Mouse (Mus musculus): ENCODE results near the gene Krtcap2. TPM values are rescaled to one million over a fixed set of nuclear protein-coding genes. Genes with fewer than 3 reads are reported as not detected.
A peak's percentile ranks its signal among the peaks of the same experiment; 100 is the strongest.

Gene Krtcap2
- polyA plus RNA-seq, 1 experiment from 2014 or later: 155 TPM

DNA sequence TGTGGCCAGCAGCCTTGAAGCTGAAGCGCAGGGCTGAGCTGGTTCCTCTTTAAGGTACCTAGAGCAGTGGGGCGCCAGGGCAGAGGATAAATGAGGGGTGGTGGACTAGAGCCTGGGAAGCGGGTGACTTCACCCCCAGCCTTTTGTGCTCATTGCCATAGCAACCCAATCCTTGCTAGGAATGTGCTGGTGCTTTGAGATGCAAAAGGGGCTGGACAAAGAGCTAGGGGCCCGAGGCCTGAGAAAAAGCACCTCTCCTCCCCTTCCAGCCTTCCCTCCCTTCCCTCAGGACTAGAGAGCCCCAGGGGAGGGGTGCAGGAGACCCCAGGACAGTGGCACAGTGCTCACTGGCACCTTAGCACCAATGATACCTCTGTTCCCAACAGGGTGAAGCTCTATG lies 19.8 kb upstream of the Krtcap2 start:
- Histone ChIP-seq H3K27ac (no peak overlapping the region), H3K9ac (no peak overlapping the region), H3K27me3 (peaks cover 86% of the 10 kb centered on the region), H3K9me3 (replicated peaks) (no peaks in the 10 kb centered on the region), H3K4me3 (replicated peaks) (no peak overlapping the region), H3K4me1 (replicated peaks) (peaks cover 27% of the 10 kb centered on the region), H3K36me3 (no peaks in the 10 kb centered on the region), H3K4me2 (no peak overlapping the region)
- WGBS (ENCODE audit: insufficient replicate concordance): 31% methylated on average over 4 of the region's 4 CpGs
- ATAC-seq (ENCODE audit: low read depth) (no peak), DNase-seq (no peak)

DNA sequence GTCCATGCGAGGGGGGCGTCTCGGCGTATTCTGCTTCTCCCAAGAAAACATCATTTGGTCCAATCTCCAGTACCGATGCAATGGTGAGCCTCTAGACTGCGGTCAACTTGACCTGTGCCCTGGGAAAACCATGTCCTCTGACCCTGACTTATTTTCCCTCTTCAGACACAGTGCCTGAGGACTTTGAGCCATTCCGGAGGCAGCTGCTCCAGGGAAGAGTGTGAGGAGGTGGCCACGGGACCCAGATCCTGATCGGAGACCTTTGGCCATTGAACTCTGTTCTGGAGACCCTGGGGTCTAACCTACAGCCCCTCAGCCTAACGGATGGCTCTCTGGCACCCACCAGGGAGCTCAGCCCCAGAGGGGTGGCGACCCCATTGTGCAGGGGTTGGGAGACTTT lies 19.4 kb upstream of the Krtcap2 start:
- H3K9ac ChIP-seq: no peak overlapping the region
- peaks cover 86% of the 10 kb centered on the region for H3K27me3 ChIP-seq
- H3K4me3 ChIP-seq (replicated peaks): no peak overlapping the region
- no peaks in the 10 kb centered on the region for H3K9me3 ChIP-seq (replicated peaks)
- DNase-seq (no peak), ATAC-seq (ENCODE audit: low read depth) (no peak)
- no peaks in the 10 kb centered on the region for H3K36me3 ChIP-seq
- 51% methylated on average over 11 of the region's 11 CpGs for WGBS (ENCODE audit: insufficient replicate concordance)
- no peak overlapping the region for H3K27ac ChIP-seq
- peaks cover 27% of the 10 kb centered on the region for H3K4me1 ChIP-seq (replicated peaks)
- H3K4me2 ChIP-seq: no peak overlapping the region

DNA sequence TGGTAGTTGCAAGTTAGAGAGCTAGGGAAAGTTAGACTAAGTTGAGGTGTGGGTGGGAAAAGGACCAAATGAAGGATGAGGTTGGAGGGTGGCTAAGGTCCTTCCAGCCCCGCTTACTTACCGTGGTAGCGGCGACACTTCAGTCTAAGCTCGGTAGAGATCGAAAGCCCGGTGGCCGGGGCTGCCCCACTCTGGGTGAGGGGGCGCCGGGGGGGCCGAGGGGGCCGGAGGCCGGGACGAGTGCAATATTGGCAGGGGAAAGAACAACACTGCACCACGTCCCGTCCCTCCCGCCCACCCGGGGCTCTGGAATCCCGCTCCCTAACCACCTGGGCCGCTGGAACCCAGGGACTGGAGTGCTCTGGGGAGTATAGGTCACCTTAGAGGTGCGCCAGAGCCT lies 18.9 kb upstream of the Krtcap2 start, which contains the start of gene Mtx1:
Gene Mtx1, minus strand, starts transcription at position 189 of the 400 bp plus-strand sequence.
- no peaks in the 10 kb centered on the region for H3K9me3 ChIP-seq (replicated peaks)
- WGBS (ENCODE audit: insufficient replicate concordance): 11% methylated on average over 21 of the region's 21 CpGs
- peak within 1 kb of the TSS; percentile 51 for H3K4me3 ChIP-seq (replicated peaks)
- no peaks in the 10 kb centered on the region for H3K36me3 ChIP-seq
- peak within 1 kb of the TSS; percentile 61 for H3K4me2 ChIP-seq
- H3K4me1 ChIP-seq (replicated peaks): peaks cover 27% of the 10 kb centered on the region
- DNase-seq (no peak), ATAC-seq (ENCODE audit: low read depth) (no peak)
- peak within 1 kb of the TSS; percentile 26; the same call in 1 of the 2 replicates for H3K9ac ChIP-seq
- H3K27ac ChIP-seq: no peak within 1 kb of the TSS
- peaks cover 89% of the 10 kb centered on the region for H3K27me3 ChIP-seq

DNA sequence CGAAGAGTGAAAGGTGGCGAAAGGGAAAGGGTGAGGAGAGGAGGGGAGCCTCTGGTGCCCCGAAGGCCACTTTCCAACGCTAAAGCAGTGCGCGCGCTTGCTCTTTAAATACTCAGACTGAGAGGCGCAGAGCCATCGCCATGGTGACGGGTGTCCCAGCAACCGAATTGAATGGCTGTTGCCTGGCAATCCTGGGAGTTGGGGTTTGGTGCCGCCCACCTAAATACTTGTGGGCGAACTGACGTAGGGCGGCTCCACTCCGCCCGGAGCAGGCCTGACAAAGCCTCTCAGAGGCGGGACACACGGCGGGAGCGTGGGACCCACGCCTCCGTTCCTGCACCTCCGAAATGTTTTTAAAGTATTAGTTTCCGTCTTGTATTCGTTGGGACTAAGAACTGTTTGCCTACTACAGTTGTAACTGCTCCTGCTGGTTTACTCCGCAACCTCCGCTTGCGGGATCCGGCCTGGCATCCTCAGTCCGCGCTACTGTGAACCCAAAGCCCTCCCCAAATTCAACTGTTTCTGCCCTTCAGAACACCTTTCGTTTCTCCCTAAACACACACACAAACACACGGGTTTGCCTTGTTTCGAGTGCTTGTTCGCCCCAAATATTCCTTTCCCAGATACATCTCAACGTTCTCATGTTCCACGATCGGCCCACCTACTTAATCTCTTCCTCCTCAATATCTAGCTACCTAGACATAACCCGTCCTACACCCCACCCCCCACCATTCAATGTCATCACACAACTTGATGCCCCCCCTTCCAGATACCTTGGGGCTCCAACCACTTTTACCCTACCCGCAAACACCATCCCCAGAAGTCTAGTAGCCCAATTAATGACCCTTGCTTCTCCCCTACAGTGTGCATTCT lies 18.2 kb upstream of the Krtcap2 start:
- ATAC-seq (ENCODE audit: low read depth) (peak; percentile 45; the same call in 1 of the 2 replicates), DNase-seq (peak; percentile 37)
- Histone ChIP-seq H3K4me1 (replicated peaks) (peaks cover 27% of the 10 kb centered on the region), H3K27me3 (peaks cover 91% of the 10 kb centered on the region), H3K36me3 (no peaks in the 10 kb centered on the region), H3K9me3 (replicated peaks) (no peaks in the 10 kb centered on the region), H3K4me2 (peak overlapping the region; percentile 61), H3K27ac (no peak overlapping the region), H3K4me3 (replicated peaks) (peak overlapping the region; percentile 51), H3K9ac (peak overlapping the region; percentile 26; the same call in 1 of the 2 replicates)
- 7% methylated on average over 41 of the region's 41 CpGs for WGBS (ENCODE audit: insufficient replicate concordance)

DNA sequence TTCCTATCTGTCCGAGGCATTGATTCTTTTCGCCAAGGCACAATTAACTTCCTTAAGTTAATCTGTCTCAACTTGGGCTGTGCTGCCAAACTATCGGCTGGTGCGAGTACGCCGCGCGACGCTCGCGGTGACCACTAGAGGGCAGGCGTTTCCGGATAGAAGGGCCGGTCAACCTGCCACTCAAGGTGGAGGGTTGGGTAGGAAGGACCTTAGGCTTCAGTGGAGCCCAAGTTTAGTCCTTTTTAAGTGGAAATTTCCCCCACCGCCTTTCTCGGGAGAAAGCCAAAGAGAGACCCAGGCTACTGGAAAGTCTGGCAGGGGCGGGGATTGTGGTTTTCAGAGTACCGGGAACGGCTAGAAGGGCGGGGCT lies 17.6 kb upstream of the Krtcap2 start:
- WGBS (ENCODE audit: insufficient replicate concordance): 0% methylated on average over 20 of the region's 20 CpGs
- Histone ChIP-seq H3K4me2 (peak overlapping the region; percentile 61), H3K27ac (no peak overlapping the region), H3K4me3 (replicated peaks) (peak overlapping the region; percentile 51), H3K27me3 (peaks cover 88% of the 10 kb centered on the region), H3K36me3 (no peaks in the 10 kb centered on the region), H3K9ac (0 out of 2 replicates have a peak overlapping the region, but pooled peaks have one; percentile 26), H3K9me3 (replicated peaks) (no peaks in the 10 kb centered on the region), H3K4me1 (replicated peaks) (peaks cover 27% of the 10 kb centered on the region)
- peak; percentile 75 for DNase-seq
- peak; percentile 49 for ATAC-seq (ENCODE audit: low read depth)

DNA sequence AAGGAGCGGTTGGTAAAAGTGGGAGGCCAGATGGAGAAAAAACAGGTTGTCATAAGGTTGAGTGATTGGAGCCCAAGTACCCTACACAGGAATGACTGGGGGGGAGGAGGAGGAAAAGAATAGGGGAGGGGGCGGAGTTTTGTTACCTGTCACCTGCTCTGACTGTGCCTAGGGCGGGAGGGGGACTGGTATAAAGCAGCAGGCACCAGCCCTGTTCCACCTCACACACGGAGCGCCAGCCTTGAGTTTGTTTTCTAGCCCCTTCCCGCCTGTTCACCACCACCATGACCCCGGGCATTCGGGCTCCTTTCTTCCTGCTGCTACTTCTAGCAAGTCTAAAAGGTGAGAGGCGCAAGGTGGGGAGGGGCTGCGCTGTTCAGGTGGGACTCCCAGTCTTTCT lies 16.9 kb upstream of the Krtcap2 start, which contains the start of gene Muc1:
Gene Muc1, plus strand, starts transcription at position 222 of the 400 bp plus-strand sequence.
- H3K9me3 ChIP-seq (replicated peaks): no peaks in the 10 kb centered on the region
- H3K36me3 ChIP-seq: no peaks in the 10 kb centered on the region
- DNase-seq: no peak
- WGBS (ENCODE audit: insufficient replicate concordance): 36% methylated on average over 10 of the region's 10 CpGs
- no peak for ATAC-seq (ENCODE audit: low read depth)
- H3K4me2 ChIP-seq: peak within 1 kb of the TSS; percentile 61
- no peak within 1 kb of the TSS for H3K27ac ChIP-seq
- 0 out of 2 replicates have a peak within 1 kb of the TSS, but pooled peaks have one; percentile 26 for H3K9ac ChIP-seq
- peaks cover 81% of the 10 kb centered on the region for H3K27me3 ChIP-seq
- H3K4me1 ChIP-seq (replicated peaks): peaks cover 32% of the 10 kb centered on the region
- peak within 1 kb of the TSS; percentile 51 for H3K4me3 ChIP-seq (replicated peaks)

DNA sequence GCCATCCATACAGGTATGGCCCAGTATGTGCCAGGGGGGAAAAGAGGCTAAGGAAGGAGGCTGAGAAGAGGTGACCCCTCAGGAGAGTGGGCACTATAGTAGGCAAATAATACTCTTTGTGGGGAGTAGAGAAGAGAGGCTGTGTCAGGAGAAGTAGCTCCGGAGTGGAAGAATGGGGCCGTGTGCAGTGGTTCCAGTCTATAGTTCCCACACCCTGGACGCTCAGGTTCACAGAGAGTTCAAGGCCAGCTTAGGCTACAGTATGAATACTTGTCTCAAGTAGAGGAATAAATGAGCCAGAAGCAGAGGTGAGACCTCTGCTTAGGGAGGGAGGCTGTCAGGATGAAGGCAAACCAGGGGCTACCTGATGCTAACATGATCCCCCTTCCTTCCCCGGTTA lies 16.5 kb upstream of the Krtcap2 start:
- Histone ChIP-seq H3K9me3 (replicated peaks) (no peaks in the 10 kb centered on the region), H3K4me1 (replicated peaks) (peaks cover 33% of the 10 kb centered on the region), H3K36me3 (no peaks in the 10 kb centered on the region), H3K4me2 (no peak overlapping the region), H3K9ac (no peak overlapping the region), H3K27ac (no peak overlapping the region), H3K4me3 (replicated peaks) (no peak overlapping the region), H3K27me3 (peaks cover 77% of the 10 kb centered on the region)
- ATAC-seq (ENCODE audit: low read depth) (no peak), DNase-seq (no peak)
- WGBS (ENCODE audit: insufficient replicate concordance): 74% methylated on average over 4 of the region's 4 CpGs

DNA sequence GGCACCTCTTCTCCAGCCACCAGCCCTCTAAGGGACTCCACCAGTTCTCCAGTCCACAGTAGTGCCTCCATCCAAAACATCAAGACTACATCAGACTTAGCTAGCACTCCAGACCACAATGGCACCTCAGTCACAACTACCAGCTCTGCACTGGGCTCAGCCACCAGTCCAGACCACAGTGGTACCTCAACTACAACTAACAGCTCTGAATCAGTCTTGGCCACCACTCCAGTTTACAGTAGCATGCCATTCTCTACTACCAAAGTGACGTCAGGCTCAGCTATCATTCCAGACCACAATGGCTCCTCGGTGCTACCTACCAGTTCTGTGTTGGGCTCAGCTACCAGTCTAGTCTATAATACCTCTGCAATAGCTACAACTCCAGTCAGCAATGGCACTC lies 15.2 kb upstream of the Krtcap2 start:
- no peaks in the 10 kb centered on the region for H3K36me3 ChIP-seq
- DNase-seq: no peak
- H3K9me3 ChIP-seq (replicated peaks): no peaks in the 10 kb centered on the region
- ATAC-seq (ENCODE audit: low read depth): no peak
- no peak overlapping the region for H3K4me3 ChIP-seq (replicated peaks)
- H3K9ac ChIP-seq: no peak overlapping the region
- H3K4me2 ChIP-seq: no peak overlapping the region
- H3K27ac ChIP-seq: no peak overlapping the region
- peaks cover 33% of the 10 kb centered on the region for H3K4me1 ChIP-seq (replicated peaks)
- peaks cover 68% of the 10 kb centered on the region for H3K27me3 ChIP-seq
- WGBS (ENCODE audit: insufficient replicate concordance): 48% methylated on average over 2 of the region's 2 CpGs

DNA sequence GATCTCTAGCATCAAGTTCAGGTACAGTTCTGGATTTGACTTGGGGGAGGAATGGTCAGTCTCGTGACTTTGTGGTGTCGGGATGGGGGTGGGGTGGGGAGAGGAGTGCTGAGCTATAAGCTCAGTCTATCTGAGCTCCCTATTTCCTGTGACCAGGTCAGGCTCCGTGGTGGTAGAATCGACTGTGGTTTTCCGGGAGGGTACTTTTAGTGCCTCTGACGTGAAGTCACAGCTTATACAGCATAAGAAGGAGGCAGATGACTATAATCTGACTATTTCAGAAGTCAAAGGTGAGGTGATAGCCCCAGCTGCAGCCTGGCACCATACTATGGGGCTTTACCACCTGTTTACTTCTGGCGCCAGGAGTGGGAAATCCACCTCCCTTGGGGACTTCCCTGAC lies 14.4 kb upstream of the Krtcap2 start:
- no peak overlapping the region for H3K27ac ChIP-seq

DNA sequence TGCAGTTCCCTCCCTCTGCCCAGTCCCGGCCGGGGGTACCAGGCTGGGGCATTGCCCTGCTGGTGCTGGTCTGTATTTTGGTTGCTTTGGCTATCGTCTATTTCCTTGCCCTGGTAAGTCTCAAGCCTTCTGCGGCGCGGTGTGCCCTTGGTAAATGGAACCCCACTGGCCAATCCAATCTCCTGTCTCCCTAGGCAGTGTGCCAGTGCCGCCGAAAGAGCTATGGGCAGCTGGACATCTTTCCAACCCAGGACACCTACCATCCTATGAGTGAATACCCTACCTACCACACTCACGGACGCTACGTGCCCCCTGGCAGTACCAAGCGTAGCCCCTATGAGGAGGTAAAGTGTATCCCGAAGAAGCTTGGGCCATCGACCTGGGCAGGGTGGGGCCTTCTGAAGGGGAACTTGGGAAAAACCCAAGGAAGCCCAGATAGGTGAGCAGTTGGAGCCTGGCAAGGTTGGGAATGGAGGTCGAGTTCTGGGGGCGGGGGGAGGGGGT lies 13.9 kb upstream of the Krtcap2 start:
- no peaks in the 10 kb centered on the region for H3K36me3 ChIP-seq
- H3K4me3 ChIP-seq (replicated peaks): no peak overlapping the region
- DNase-seq (no peak), ATAC-seq (ENCODE audit: low read depth) (no peak)
- H3K27ac ChIP-seq: no peak overlapping the region
- no peaks in the 10 kb centered on the region for H3K9me3 ChIP-seq (replicated peaks)
- H3K4me2 ChIP-seq: no peak overlapping the region
- WGBS (ENCODE audit: insufficient replicate concordance): 64% methylated on average over 16 of the region's 16 CpGs
- H3K9ac ChIP-seq: no peak overlapping the region
- H3K4me1 ChIP-seq (replicated peaks): peaks cover 28% of the 10 kb centered on the region
- peaks cover 66% of the 10 kb centered on the region for H3K27me3 ChIP-seq

More for the DNA sequence above, 14.4 kb upstream of the Krtcap2 start:
- H3K4me1 ChIP-seq (replicated peaks): peaks cover 33% of the 10 kb centered on the region
- no peaks in the 10 kb centered on the region for H3K9me3 ChIP-seq (replicated peaks)
- H3K27me3 ChIP-seq: peaks cover 68% of the 10 kb centered on the region
- no peaks in the 10 kb centered on the region for H3K36me3 ChIP-seq
- H3K4me2 ChIP-seq: no peak overlapping the region
- no peak overlapping the region for H3K4me3 ChIP-seq (replicated peaks)
- H3K9ac ChIP-seq: no peak overlapping the region
- DNase-seq (no peak), ATAC-seq (ENCODE audit: low read depth) (no peak)
- 22% methylated on average over 7 of the region's 7 CpGs for WGBS (ENCODE audit: insufficient replicate concordance)

DNA sequence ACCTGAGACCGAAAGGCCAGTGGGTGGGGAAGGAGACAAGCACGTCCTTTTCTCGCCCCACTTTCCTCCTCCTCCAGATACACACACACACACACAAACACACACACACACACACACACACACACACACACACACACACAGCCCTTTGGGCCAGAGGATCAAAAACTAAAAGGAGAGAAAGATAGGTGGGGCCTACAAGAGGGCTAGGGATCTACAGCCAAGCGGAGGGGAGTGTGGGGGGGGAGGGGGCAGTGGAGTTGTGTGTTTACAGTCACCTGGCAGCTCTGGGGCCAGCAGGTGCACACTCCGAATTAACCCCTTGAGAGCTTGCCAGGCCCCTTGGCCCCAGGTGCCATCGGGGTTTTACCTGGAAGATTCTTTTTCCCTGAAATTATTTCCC lies 13.2 kb upstream of the Krtcap2 start:
- no peak for DNase-seq

More for the DNA sequence above, 13.2 kb upstream of the Krtcap2 start:
- no peak overlapping the region for H3K4me2 ChIP-seq
- H3K4me1 ChIP-seq (replicated peaks): peaks cover 20% of the 10 kb centered on the region
- no peak overlapping the region for H3K4me3 ChIP-seq (replicated peaks)
- 61% methylated on average over 3 of the region's 6 CpGs for WGBS (ENCODE audit: insufficient replicate concordance)
- H3K36me3 ChIP-seq: no peaks in the 10 kb centered on the region
- no peak for ATAC-seq (ENCODE audit: low read depth)
- no peaks in the 10 kb centered on the region for H3K9me3 ChIP-seq (replicated peaks)
- H3K9ac ChIP-seq: no peak overlapping the region
- H3K27ac ChIP-seq: no peak overlapping the region
- peaks cover 61% of the 10 kb centered on the region for H3K27me3 ChIP-seq
